Mouse (Mus musculus): ENCODE data around the gene Dtx4.

Gene Dtx4

DNA sequence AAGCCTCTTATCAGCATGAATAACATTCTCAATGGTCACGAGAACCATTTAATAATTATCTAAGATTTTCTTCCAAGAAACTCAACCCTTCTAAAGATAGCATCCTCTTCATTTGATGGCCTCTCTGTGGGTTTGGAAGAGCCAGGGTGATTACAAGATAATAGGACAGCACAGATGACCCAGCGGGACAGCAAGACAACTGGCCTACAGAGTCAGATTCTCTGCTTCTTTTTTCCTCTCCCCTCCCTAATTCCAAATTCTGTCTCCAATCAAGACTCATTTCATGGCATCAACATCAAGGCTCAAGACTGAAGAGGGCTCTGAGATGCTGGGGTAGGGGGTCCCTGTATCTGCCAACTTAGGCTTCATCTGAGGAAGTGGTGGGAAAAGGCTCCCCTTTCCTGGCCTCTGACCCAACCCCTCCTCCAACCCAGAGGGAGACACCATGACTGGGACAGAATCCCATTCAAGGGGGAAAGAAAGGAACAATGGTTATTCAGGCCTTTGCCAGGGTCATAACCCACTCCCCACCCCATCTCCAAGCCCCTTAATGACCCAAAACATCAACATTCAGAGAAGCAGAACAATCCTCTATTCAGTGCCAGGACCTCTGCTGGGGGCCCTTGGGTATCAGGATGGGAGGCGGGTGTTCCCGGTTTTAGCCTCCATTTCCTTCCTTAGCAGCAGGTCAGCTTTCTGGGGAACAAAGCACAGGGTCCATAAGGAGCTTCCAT lies 7.6 kb downstream of the Dtx4 start:
- no peak for DNase-seq

DNA sequence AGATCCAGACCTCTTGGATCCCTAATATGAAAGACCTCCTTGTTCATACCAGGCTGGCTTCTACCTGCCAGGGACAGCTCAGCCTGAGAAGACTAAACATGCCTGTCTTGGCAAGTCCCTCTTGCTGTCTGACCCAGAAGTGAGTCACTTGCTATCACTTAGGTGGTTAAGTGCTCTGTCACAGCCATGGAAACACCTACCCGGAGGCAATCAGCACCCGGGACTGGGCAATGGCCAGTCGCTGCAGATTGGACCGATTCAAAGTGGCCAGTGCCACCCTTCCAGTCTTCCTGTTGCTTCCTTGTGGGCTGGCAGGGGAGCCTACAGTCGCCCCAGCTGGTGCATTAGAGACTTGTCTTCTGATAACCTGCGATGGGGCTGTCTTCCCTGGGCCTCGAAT lies 9.6 kb downstream of the Dtx4 start:
- DNase-seq = no peak

DNA sequence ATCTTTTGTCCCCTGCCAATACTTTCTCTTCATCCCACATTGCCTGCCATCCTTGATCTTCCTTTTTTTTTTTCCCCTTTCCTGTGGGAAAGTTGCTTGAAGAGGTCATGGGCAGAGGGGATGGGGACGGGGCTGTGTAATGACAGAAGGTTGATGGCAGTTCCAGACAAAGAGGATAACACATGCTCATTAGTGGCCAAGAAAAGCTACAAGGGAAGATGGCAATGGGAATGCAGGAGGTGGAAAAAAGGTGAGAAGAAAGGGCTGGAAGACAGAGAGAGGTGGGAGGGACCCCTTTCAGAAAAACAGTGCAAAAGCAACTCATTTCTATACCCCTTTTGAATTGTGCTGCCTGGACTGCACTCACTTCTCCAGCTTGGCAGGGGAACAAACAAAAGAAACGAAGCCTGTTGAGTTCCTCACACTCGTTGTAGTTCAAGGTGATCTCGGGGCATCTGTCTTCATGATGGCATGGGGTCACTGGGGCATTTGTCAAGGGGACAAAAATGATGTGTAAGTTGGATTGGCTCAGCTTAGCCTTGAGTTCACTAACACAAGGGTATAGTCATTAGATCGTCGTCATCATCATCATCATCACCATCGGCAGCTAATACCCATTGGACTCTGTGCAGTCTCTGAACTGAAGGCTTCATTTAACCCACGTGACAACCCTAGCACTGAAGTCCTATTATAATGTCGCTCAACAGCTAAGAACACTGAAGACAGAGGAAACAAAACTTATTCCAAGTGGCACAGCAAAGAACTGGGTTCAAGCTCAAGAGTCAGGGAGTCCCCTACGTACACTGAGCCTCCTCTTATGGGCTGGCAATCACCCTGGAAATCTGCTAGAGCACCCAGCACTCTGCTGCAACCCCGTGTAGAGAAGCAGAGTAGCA lies 11.3 kb downstream of the Dtx4 start:
- DNase-seq = no peak

DNA sequence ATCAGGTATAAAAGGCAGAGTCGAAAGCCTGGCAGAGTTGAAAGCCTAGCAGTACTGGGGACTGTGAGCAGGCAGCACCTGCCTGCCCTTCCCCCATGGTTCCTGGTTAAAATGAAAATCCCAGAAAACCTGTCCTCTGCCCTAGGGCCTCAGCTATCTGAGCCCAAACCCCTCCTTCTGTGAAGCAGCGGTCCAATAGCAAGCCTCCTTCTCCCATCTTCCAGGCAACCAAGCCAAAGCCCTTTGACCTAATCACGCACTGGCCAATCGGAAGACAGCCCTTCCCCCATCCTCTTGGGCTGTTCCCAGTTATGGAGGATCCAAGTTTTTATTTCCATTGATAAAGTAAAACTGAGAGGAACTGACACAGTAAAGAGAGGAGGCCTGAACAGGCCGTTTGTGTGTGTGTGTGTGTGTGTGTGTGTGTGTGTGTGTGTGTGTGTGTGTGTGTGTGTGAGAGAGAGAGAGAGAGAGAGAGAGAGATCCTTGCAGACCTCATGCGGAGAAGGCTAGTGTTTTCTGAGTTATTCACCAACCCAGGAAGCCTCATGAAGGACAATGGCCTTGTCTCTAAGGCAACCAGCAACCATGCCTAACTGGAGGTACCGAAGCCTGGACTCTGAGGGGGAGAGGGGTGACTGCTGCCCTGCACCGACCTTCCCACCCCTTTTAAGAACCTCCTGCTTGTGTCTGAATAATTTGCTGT lies 12.1 kb downstream of the Dtx4 start:
- DNase-seq = no peak

DNA sequence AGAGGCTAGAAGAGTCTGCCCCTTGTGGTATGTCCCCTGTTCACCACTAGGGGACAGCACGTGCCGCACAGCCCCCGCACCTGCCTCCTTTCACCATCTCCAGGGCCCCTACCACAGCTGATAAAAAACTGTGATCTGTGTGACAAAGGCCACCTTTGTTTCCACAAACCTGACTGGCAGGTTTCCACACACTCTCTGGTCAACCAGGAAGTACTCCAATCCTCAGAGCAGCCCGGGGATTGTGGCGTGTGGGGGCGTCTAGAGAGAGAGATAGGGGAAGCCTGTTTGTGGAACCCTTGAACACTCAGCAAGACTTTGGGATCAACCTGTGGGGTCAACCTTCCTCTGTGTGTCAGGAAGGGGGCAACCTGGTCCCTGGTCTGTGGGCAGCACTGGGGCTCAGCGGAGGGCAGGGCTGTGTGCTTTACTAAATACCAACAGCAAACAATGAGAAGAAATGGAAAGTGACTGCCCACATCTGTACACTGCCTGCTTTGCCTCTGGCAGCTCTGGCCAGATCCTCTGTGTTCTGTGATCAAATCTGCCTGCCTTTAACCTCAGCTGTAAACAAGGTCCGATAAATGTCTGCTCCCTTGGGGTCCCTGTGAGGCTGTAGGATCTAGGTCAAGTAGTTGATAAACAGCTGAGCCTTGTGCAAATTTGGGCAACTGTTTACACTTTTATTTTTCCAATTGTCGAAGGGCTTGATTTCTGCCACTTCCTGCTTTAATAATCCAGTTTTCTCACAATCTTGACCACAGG lies 12.9 kb downstream of the Dtx4 start:
- no peak for DNase-seq

DNA sequence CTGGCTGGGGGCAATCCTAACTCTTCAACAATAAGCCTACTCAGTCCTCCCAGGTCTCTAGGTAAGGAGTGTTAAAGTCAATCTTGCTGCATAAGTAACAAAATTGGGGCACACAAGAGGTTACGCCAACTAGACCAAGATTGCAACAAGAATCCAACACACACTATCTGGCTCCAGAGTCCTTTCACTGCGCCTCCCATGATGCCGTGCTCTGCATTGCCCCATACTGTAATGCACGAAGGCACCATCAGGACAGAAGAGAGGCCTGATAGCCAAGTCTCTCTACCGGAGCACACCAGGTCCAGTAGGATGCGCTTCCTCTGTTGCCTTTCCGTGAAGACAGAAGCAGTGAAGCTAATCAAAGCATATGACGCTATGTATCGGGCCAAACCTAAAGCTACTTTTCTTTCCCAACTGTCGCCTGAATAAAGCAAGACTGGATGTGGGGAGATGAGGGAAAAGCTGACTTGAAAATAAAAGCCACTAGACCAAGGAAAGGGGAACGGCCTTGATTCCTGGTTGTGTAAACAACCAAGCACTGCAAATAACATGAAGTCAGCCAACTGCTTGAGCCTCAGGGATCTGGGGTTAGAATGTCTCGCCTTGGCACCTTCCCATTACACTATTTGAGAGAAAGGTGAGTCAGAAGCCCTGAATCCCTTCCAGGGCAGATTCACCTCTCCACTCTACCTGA lies 13.6 kb downstream of the Dtx4 start:
- no peak for DNase-seq

DNA sequence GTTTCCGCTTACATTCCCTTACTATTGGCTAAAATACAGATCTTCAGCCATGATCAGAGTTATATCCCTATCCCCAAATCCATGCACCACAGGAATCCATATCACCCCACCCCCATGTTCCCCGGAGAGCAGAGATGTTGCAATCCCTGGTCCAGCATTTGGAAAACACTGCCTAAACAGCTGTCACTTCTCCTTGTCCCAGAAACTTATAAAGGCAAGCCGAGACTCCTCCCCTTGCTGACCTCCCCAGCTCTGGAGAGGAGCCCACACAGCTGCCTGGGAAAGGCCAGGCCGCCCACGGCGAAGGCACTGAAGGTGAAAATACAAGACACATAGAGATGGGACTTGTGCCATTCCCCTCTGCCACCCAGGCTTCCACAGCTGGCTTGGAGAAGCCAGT lies 14.4 kb downstream of the Dtx4 start:
- DNase-seq = no peak

DNA sequence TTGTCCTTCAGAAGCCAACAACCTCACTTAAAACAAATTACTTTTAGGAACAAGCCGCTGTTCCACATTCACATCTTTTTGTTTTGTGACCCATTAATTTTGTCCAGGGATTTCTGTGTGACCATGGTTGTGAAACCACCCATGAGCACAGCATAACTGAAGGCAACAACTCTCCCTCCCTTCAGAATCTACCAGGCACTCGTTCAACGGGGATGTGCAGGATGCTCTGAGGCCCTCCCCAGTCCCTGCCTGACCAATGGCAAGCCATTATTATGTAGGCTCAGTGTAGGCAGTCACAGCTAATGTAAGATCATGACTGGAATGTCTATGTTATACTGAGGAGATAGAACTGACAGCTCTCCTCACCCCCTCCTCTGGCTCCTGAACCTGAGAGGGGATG lies 15.6 kb downstream of the Dtx4 start:
- no peak for DNase-seq

DNA sequence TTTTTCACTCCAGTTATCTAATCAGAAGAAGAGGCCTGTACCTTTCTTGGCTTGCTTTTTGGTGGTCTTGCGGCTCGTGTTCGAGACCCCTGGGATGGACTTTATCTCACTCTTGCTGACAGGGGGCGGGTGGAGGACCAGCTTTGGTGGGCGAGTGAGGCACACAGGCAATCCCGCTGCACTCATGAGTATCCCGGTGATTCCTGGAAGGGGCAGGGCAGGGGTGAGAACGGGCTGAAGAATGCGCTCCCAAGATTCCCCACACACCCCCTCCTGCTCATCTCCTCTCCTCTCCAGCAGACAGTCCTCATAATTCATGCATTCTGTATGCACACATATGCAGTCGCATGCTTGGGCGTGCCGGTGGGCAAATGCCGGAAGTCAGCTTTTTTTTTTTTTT lies 16.0 kb downstream of the Dtx4 start:
- no peak for DNase-seq

DNA sequence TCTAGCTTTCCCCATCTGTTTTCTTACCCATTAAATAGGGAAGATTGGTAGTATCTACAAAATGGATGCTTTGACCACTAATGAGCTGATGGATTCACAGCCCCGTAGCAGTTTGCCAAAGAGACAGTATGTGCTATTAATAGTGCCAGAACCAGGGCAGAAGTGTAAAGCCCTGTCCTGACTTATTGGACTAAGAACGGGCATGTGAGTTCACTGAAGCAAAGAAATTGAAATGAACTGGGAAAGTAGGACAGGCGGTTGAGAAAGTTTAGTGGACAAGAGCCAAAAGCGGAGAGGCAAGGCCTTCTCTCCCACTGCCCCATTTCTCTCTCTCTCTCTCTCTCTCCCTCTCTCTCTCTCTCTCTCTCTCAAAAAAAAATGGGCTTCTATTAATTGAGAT lies 17.0 kb downstream of the Dtx4 start:
- DNase-seq = no peak

DNA sequence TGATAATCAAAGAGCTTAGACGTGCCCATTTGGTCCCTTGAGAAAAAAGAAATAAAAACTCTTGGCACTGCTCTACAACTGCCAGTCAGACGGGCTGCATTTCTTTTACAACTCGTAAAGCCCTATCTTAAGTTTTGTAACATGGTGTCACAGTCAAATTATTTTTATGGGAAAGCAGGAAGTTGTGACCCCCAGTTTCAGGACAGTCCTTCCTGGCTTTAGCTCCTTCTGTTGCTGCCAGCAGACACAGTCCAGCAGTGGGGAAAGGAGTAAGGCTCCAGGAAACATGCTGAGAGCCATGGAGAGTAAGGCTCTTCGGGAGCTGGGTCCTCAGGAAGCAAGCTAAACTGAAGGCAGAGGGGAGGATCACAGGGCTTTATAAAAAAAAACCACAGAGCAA lies 17.5 kb downstream of the Dtx4 start:
- no peak for DNase-seq

DNA sequence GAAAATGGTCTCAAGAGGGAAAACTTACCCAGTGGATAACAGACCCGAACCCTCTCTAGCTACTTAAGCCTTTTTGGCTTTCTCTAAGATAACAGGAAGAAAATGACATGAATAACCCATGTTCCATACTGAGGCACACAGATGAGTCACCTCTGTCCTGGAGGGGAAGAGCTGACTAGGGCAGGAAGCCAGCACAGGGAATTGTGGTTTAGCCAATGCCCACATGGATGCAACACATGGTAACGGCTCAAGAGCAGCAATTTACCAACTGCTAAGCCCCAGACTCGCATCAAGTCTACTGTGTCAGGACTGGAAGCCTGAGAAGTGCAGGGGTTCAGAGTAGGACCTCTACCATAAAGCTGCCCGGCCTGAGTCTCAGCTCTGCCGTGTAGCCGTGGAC lies 22.9 kb downstream of the Dtx4 start:
- no peak for DNase-seq

DNA sequence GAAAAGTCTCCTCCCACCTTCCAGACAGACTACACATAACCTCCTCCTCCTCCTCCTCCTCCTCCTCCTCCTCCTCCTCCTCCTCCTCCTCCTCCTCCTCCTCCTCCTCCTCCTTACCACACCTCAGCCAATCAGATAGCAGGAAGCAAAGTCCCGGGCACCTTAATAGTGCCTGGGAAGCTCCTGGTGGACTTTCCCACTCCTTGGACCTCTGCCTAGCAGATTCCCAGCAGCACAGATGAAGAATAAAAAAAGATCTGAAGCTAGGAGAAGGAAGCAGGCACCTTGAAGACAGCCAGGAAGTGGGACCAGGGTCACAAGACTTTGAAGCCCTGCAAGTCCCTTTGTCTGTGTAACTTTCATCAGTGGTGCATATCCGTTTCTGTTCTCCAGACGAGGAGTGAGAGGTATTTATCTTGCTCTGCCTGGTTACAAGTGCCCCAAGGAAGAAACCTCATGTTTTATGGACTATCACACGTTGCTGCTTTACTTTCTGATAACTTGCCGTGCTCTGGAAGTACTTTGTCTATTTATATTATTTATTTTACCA lies 24.5 kb downstream of the Dtx4 start:
- DNase-seq = no peak

DNA sequence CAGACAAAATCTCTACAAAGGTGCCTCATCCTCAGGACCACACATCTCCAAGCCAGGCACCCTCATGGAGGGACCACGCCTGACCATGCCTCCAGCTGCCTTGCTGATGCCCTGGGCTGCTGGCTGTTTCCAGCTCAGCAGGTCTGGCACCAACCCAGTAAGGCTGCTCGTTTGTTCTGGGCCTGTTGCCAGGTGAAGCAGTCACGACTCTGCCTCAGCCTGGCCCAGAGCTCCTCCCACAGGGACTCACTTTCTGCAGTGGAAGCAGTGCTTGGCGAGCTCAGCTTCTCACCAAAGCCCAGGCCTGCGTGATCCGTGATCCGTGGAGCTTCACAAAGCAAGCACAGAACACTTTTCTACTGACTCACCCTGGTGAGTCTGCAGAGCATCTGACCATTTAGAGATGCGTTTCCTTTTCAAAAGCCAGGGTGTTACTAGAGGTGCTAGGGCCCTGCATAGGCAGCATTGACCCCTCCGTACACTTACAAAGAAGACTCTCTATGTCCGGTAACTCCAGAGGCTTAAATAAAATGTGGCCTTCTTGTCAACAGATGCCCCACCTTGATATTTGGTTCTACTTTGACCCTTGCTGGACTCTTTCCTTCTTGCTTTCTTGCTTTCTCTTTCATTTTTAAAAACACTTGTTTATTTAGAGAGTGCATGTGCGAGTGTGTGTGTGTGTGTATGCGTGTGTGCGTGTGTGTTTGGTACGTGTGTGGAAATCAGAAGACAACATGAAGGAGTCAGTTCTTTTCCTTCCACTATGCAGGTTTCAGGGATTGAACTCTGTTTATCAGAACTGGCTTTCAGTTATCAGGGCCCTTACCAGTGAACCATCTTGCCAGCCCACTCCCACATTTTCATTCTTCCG lies 25.6 kb downstream of the Dtx4 start:
- DNase-seq = peak; percentile 56 to 61

DNA sequence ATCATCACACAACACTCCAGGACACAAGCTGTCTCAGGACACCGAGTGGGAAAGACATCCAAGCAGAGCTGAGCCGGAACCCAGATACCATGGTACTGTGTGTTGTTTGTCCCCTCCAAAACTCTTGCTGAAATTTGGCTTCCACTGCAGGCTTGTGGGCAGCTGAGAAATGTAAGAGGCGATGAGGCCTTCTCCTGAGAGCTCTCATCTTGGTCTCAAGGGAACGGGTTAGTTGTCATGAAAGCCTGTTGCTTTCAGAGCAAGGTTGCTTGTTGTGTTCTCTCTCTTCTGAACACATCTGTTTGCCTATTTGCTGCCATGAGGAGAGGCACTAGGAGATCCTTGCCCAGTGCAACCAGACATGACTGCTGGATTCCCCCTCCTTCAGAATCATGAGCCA lies 27.3 kb downstream of the Dtx4 start:
- DNase-seq = no peak

DNA sequence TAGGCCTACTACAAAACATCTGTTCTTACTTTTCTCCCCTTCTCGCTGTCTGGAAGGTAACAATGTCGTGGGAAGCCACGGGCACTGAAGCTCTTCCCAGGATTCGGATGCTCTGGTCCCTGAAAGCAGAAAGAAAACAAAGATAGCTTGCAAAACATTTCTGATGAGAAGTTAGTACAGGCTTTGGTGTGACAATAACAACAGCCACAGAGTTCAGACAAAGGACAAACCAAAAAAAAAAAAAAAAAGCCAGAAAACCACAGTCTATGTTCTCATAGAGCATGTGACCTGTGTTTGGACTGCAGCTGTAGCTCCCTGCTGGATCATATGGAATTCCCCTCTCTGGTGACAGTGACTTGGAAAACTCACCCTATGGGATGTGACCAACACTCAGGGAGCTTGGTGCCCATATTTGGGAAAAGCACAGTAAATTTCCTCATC lies 28.0 kb downstream of the Dtx4 start:
- DNase-seq = no peak

DNA sequence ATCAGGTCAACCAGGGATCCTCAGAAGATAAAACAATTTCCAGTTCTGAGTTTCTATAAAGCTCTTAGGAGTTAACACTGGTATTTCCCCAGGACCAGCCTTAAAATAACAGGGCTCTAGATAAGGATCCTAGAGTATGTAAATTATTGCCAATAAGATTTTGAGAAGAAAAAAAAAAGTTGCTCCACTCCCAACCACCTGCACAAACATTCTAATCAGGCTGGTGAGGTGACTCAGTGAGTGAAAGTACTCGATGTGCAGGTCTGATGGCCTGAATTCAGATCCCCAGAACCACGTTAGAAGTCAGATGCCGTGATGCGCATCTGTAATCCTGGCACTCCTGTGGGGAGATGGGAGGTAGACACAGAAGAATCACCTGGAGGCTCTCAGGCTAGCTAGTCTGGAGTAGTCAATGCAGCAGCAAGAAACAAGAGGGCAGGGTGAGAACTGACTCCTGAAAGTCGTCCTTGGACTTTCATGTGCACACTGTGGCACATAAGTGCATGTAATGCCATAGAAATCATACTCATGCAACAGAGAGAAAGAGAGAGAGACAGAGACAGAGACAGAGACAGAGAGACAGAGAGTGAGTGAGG lies 28.8 kb downstream of the Dtx4 start:
- DNase-seq = no peak

DNA sequence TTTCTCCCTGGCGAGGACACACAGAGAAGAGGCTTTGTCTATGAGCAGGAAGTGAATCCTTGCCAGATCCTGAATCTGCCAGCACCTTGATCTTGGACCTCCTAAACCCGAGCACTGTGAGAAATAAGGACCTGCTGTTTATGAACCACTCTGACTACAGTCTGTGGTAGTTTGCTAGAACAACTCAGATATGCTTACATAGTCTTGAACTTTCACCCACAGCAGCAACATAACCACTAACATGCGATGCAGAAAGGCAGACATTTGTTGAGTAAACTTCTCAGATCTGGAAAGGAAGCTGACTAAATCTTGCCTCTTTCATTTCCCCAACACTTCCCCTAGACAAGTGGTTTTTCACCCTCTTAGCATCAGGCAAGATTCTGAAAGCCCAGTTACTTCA lies 29.4 kb downstream of the Dtx4 start:
- DNase-seq = no peak

DNA sequence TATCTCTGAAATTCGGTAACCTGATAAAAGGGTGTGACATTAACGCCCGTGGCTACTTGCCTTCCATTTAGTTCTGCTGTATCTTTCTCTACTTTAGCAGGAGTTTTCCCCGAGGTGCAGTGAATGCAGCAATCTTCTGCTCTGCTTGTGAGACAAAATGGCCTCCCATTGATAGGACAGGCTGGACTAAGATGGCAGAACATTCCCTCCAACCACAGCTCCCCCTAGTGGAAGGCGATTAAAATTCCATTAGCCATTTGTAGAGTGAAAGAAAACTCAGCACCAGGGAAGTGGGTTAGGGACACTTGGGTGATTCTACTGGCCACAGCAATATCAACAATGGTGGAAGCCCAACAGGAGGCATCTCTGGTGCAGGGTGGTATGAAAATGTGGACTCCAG lies 33.8 kb downstream of the Dtx4 start:
- peak in 1 of 2 experiments; percentile 26 for DNase-seq

DNA sequence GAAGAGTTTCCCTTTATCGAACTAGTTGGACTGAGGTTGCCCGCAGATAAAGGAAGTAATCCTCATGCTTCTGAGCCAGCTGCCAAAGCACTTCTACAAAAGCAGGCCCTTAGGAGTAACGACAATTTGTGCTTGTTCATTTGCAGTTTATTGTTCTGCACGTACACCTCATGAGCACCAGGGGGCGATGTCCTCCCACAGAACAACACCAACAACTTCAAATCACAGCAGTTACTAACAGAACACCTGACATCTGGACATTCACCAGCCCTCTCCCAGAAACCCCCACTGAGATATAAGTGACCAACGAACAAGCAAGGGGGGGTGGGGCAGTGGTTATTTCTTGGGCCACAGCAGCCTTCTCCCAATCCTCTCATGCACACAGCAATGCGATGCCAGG lies 35.0 kb downstream of the Dtx4 start:
- DNase-seq = peak; percentile 42 to 62
